Mouse (Mus musculus) cortical plate, adult 2 months (tissue): Measurements from ENCODE around the gene Popdc3.

Experiments
- CTCF ChIP-seq: fragments of 200-500 bp; IDR thresholded peaks from 2 replicates; pipeline ENCODE4 v1.5.1; 2011; ENCODE audit warnings: mild to moderate bottlenecking, control low read depth, low read length; ENCODE audit not compliant: insufficient read depth; ENCODE audit errors: extremely low read depth
- POLR2A ChIP-seq: fragments of 200-500 bp; IDR thresholded peaks from 2 replicates; pipeline ENCODE4 v1.6.1; 2011; ENCODE audit warnings: mild to moderate bottlenecking, low read length, control low read depth; ENCODE audit not compliant: insufficient read depth; ENCODE audit errors: extremely low read depth

DNA sequence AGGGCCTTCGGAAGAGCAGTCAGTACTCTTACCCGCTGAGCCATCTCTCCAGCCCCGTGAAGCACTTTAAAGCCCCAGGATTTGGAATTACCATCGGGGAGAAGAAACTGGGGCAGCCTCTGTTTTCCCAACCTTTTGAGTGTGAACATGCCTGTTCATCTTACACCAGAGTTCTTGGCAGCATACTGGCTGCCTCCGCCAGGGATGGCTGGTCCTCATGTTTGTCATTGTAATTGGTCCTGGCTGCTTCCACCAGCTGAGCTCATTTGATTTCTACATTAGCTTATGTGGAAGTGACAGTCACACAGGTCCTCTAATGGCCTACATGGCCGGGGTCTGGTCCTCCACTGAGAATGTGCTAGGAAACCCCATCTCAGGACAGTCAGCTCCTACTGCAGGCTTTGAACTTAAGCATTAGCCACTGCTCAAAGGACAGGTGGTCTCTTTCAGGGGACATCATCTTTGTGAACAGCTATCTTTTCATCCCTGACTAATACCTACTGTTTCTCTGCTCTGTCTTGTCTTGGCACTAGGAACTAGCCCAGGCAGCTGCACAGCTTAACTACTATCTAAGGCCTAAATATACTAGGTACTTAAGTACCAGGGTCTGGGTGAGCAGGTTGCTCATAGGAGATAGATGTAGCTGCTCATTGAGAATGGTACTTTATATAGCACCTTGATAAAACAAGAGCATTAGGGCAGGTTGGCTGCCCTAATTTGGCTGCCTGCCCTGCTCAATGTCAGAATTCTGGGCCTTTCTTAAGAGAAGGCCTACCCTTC, 33.7 kb upstream of the Popdc3 start:
- TF ChIP-seq CTCF (no peak), POLR2A (no peak)
